In genomic region chr16:45005280-45005679, GRCm38 (mm10) we compare ENCODE assay signal across 26 mouse cellular contexts.
A peak's percentile ranks its signal among the peaks of the same experiment; 100 is the strongest.
DNase-seq lines count a peak whose midpoint lies in the region; ATAC-seq and TF ChIP-seq lines count a peak whose summit lies in the region.
"Had no signal": no experiment of that assay in that cellular context is flagged by ENCODE, and none has a peak within 500 bp of the region (broad histone marks: within the 10 kb centered on the region; RNA-seq: fewer than 3 reads in every experiment).

No protein-coding gene starts in this region.

- no peak for TF ChIP-seq EP300 in MEL (IDR thresholded peaks at IDR 0.05; ENCODE audit: low read depth in 1 of 2, low read length in 2 of 2)

- H3K4me3 ChIP-seq in MEL (ENCODE audit: control insufficient read depth in 1 of 2, insufficient read depth in 1 of 2, low read depth in 2 of 2, low read length in 2 of 2) (no peak overlapping the region), macrophage (ENCODE audit: inconsistent target) (no peak overlapping the region)
- no peak overlapping the region for H3K4me3 ChIP-seq in midbrain, embryonic 13.5 days (replicated peaks)
- H3K4me3 ChIP-seq: forebrain, embryonic 13.5 days; heart, embryonic 13.5 days; hindbrain, embryonic 12.5 days; intestine, embryonic 15.5 days; limb, embryonic 12.5 days; liver, embryonic 15.5 days; midbrain, embryonic 15.5 days; stomach, embryonic 15.5 days had no signal

- no peaks in the 10 kb centered on the region for H3K27me3 ChIP-seq in MEL (ENCODE audit: control insufficient read depth in 1 of 2, insufficient read depth in 2 of 2, low read length in 2 of 2)
- no peaks in the 10 kb centered on the region for H3K27me3 ChIP-seq in midbrain, embryonic 13.5 days
- H3K27me3 ChIP-seq: forebrain, embryonic 13.5 days; heart, embryonic 13.5 days; hindbrain, embryonic 12.5 days; intestine, embryonic 15.5 days; limb, embryonic 12.5 days; liver, embryonic 15.5 days; midbrain, embryonic 15.5 days; stomach, embryonic 15.5 days had no signal

- H3K79me2 ChIP-seq in MEL (ENCODE audit: control insufficient read depth, insufficient read depth, low read length, poor library complexity) (no peaks in the 10 kb centered on the region), macrophage (ENCODE audit: inconsistent target) (no peaks in the 10 kb centered on the region)

- no peaks in the 10 kb centered on the region for H3K36me3 ChIP-seq in MEL (ENCODE audit: control insufficient read depth in 1 of 2, insufficient read depth in 2 of 2, low read length in 2 of 2)
- H3K36me3 ChIP-seq in macrophage (ENCODE audit: inconsistent target), result no peaks in the 10 kb centered on the region
- no peaks in the 10 kb centered on the region for H3K36me3 ChIP-seq in midbrain, embryonic 13.5 days
- H3K36me3 ChIP-seq: heart, embryonic 13.5 days; hindbrain, embryonic 12.5 days; intestine, embryonic 15.5 days; limb, embryonic 12.5 days; liver, embryonic 15.5 days; midbrain, embryonic 15.5 days; stomach, embryonic 15.5 days had no signal

- DNase-seq in ovary, postnatal 36 days (ENCODE audit: low spot score), result peak; percentile 9
- no peak for DNase-seq in ovary, postnatal 10 days (ENCODE audit: low spot score)
- peak; percentile 14 for DNase-seq in MEL (ENCODE audit: low read depth, low spot score)
- DNase-seq in kidney, postnatal 25 days, result no peak
- no peak for DNase-seq in left cerebral cortex, postnatal 25 days (ENCODE audit: low spot score in 2 of 2)
- DNase-seq: adrenal gland, postnatal 14 days; cerebellum, adult 18-20 months; cerebellum, postnatal 14 days; gastrocnemius, postnatal 36 days; heart, postnatal 14 days; kidney, adult 2 months; lung, embryonic 14.5 days; lung, postnatal 14 days; right cerebral cortex, postnatal 4 days had no signal

- TF ChIP-seq RAD21 in MEL (IDR thresholded peaks at IDR 0.05; ENCODE audit: low read depth, low read length), result no peak

- no peak for ATAC-seq in midbrain, embryonic 13.5 days
- ATAC-seq: forebrain, embryonic 13.5 days; hindbrain, postnatal 0 days; intestine, embryonic 15.5 days; midbrain, embryonic 15.5 days had no signal

- no peak for TF ChIP-seq CTCF in MEL (IDR thresholded peaks at IDR 0.05 in 2 of 3, conservative IDR thresholded peaks at IDR 0.05 in 1 of 3; ENCODE audit: control insufficient read depth in 1 of 3, insufficient read depth in 1 of 3, low read depth in 2 of 3, low read length in 3 of 3, poor library complexity in 1 of 3, severe bottlenecking in 1 of 3)

- H3K9ac ChIP-seq in MEL (ENCODE audit: control insufficient read depth, low read depth, low read length, poor library complexity, severe bottlenecking), result no peak overlapping the region
- no peak overlapping the region for H3K9ac ChIP-seq in midbrain, embryonic 13.5 days (replicated peaks)
- H3K9ac ChIP-seq: forebrain, embryonic 13.5 days; heart, embryonic 13.5 days; hindbrain, embryonic 12.5 days; intestine, embryonic 15.5 days; limb, embryonic 12.5 days; liver, embryonic 15.5 days; lung, embryonic 14.5 days; midbrain, embryonic 15.5 days; stomach, embryonic 15.5 days had no signal

- H3K27ac ChIP-seq in MEL (ENCODE audit: control insufficient read depth, low read depth, low read length) (no peak overlapping the region), macrophage (peak overlapping the region; percentile 86)
- H3K27ac ChIP-seq in midbrain, embryonic 13.5 days, result no peak overlapping the region
- H3K27ac ChIP-seq: forebrain, embryonic 13.5 days; heart, embryonic 13.5 days; hindbrain, embryonic 12.5 days; hindbrain, postnatal 0 days; intestine, embryonic 15.5 days; kidney, postnatal 0 days; limb, embryonic 12.5 days; liver, embryonic 15.5 days; midbrain, embryonic 15.5 days; stomach, embryonic 15.5 days had no signal

- no peak for TF ChIP-seq POLR2A in MEL (IDR thresholded peaks at IDR 0.05; ENCODE audit: control insufficient read depth in 1 of 2, insufficient read depth in 1 of 2, low read depth in 1 of 2, low read length in 2 of 2, poor library complexity in 1 of 2)

- H3K9me3 ChIP-seq in MEL (replicated peaks; ENCODE audit: insufficient read depth, low read length), result no peaks in the 10 kb centered on the region
- H3K9me3 ChIP-seq in midbrain, embryonic 13.5 days, result no peaks in the 10 kb centered on the region
- H3K9me3 ChIP-seq: forebrain, embryonic 13.5 days; heart, embryonic 13.5 days; hindbrain, embryonic 12.5 days; intestine, embryonic 15.5 days; limb, embryonic 12.5 days; liver, embryonic 15.5 days; midbrain, embryonic 15.5 days; stomach, embryonic 15.5 days had no signal

- H3K4me2 ChIP-seq in midbrain, embryonic 13.5 days (replicated peaks), result no peak overlapping the region
- H3K4me2 ChIP-seq: forebrain, embryonic 13.5 days; heart, embryonic 13.5 days; hindbrain, embryonic 12.5 days; intestine, embryonic 15.5 days; limb, embryonic 12.5 days; liver, embryonic 15.5 days; lung, embryonic 14.5 days; midbrain, embryonic 15.5 days; stomach, embryonic 15.5 days had no signal

- WGBS in macrophage (ENCODE audit: missing documents), result 24% methylated on average over 3 of the region's 3 CpGs
- 68% methylated on average over 3 of the region's 3 CpGs for WGBS in midbrain, embryonic 13.5 days

- no peaks in the 10 kb centered on the region for H3K4me1 ChIP-seq in MEL (ENCODE audit: control insufficient read depth in 1 of 2, insufficient read depth in 2 of 2, low read length in 2 of 2)
- H3K4me1 ChIP-seq in midbrain, embryonic 13.5 days (replicated peaks), result no peaks in the 10 kb centered on the region
- H3K4me1 ChIP-seq: forebrain, embryonic 13.5 days; heart, embryonic 13.5 days; hindbrain, embryonic 12.5 days; intestine, embryonic 15.5 days; limb, embryonic 12.5 days; liver, embryonic 15.5 days; midbrain, embryonic 15.5 days; stomach, embryonic 15.5 days had no signal

- intact Hi-C loops in left cerebral cortex, postnatal 25 days (cut with DNase I), result no loop called here

TF ChIP-seq in MEL, 35 proteins besides CTCF, POLR2A, EP300 and RAD21:
- no peak for TF ChIP-seq MAFK (IDR thresholded peaks at IDR 0.05; ENCODE audit: borderline replicate concordance, low read depth, low read length)
- no peak for TF ChIP-seq TAL1 (IDR thresholded peaks at IDR 0.05; ENCODE audit: low read length)
- TF ChIP-seq ELF1 (IDR thresholded peaks at IDR 0.05; ENCODE audit: low read depth, low read length), result no peak
- TF ChIP-seq RCOR1 (IDR thresholded peaks at IDR 0.05; ENCODE audit: low read depth, low read length), result no peak
- TF ChIP-seq E2F4 (IDR thresholded peaks at IDR 0.05; ENCODE audit: borderline replicate concordance, low read depth, low read length), result no peak

Comparison
In these comparisons a context has a peak if more than half of its experiments do, and no peak if none do; other contexts are left out.
1. DNase-seq: peak in ovary, postnatal 36 days (single experiment) and MEL (single experiment); none in ovary, postnatal 10 days (single experiment), kidney, postnatal 25 days (0 of 2) and left cerebral cortex, postnatal 25 days (0 of 2).